8 mouse cellular contexts compared by ENCODE assay signal in the genomic region with DNA sequence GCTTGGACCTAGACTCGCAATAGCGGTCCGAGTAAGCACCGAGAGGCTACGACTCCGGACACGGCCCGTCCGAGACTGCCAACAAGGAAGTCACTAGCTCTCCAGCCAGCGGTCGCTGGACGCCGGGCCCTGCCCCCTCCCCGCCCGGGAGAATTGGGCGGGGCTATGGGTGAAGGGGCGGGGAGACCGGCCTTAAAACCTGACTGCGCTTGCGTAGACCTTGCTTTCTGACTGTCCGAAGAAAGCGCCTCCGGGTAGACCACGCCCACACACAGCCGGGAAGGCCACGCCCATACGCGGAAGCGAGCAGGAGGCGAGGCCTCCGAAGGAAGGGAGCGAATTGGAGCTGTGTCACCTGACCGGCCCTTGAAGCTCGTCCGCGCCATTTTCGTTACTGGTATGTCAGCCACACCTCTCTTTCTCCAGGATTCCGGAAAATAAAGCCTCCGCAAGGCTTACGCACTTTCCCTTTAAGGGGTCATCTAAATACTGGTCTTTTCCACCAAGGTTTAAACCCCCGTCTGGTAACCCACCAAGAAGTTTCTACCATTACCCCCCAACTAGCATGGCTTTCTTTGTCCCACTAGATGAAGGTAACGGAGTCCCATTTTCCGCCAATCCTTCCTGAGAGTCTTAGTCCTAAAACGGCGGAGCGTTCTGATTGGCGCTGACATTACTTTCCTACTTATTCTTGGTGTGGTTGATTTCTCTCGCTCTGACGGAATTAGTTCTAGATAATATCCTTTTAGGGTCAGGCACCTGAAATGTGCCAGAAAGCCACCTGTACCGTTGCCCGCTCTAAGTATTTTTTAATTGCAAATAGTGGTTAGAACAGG. TPM values are rescaled to one million over a fixed set of nuclear protein-coding genes. Genes with fewer than 3 reads are reported as not detected.
A peak's percentile ranks its signal among the peaks of the same experiment; 100 is the strongest.
DNase-seq lines count a peak whose midpoint lies in the region; ATAC-seq lines count a peak whose summit lies in the region.

A gene (minus strand): TSS at position 141 of the 836 bp plus-strand sequence.

- H3K4me2 ChIP-seq in heart, embryonic 13.5 days, result peak within 1 kb of the TSS; percentile 91
- peak within 1 kb of the TSS; percentile 93 for H3K4me2 ChIP-seq in liver, embryonic 12.5 days
- peak within 1 kb of the TSS; percentile 84 for H3K4me2 ChIP-seq in stomach, embryonic 15.5 days

- peak; percentile 97 for DNase-seq in CD4-positive helper T cell, adult 2 months (ENCODE audit: low read depth, low spot score)
- DNase-seq in brain, embryonic 18.5 days (ENCODE audit: low read depth, low spot score), result peak; percentile 92
- peak; percentile 100 for DNase-seq in kidney, postnatal 10 days
- peak; percentile 99 for DNase-seq in natural killer cell, adult 2 months (ENCODE audit: low spot score in 2 of 2)

- WGBS in heart, embryonic 13.5 days, result under 1% methylated on average over 51 of the region's 51 CpGs
- WGBS in liver, embryonic 12.5 days (ENCODE audit: insufficient replicate concordance), result 2% methylated on average over 50 of the region's 51 CpGs
- WGBS in stomach, embryonic 15.5 days, result 1% methylated on average over 51 of the region's 51 CpGs

- peak within 1 kb of the TSS; percentile 51 for H3K27ac ChIP-seq in heart, embryonic 13.5 days (replicated peaks)
- peak within 1 kb of the TSS; percentile 60 for H3K27ac ChIP-seq in liver, embryonic 12.5 days
- H3K27ac ChIP-seq in stomach, embryonic 15.5 days, result peak within 1 kb of the TSS; percentile 80

- H3K9me3 ChIP-seq in heart, embryonic 13.5 days, result no peaks in the 10 kb centered on the region
- no peaks in the 10 kb centered on the region for H3K9me3 ChIP-seq in liver, embryonic 12.5 days (replicated peaks)
- no peaks in the 10 kb centered on the region for H3K9me3 ChIP-seq in stomach, embryonic 15.5 days

- ATAC-seq in erythroid progenitor cell, adult 5-6 weeks (replicated peaks; ENCODE audit: low FRiP score, poor library complexity, severe bottlenecking), result peak; percentile 99
- ATAC-seq in heart, embryonic 13.5 days (ENCODE audit: extremely low read depth, insufficient number of reproducible peaks, low FRiP score, low TSS enrichment), result peak; percentile 98
- ATAC-seq in liver, embryonic 12.5 days, result peak; percentile 98
- peak; percentile 98 for ATAC-seq in stomach, embryonic 15.5 days (ENCODE audit: insufficient read depth, low FRiP score, low read depth)

- H3K4me3 ChIP-seq in heart, embryonic 13.5 days, result peak within 1 kb of the TSS; percentile 76
- H3K4me3 ChIP-seq in liver, embryonic 12.5 days, result peak within 1 kb of the TSS; percentile 77
- peak within 1 kb of the TSS; percentile 76 for H3K4me3 ChIP-seq in stomach, embryonic 15.5 days (replicated peaks)

- H3K27me3 ChIP-seq in heart, embryonic 13.5 days (replicated peaks), result peaks cover 41% of the 10 kb centered on the region
- H3K27me3 ChIP-seq in liver, embryonic 12.5 days (replicated peaks), result peaks cover 17% of the 10 kb centered on the region
- no peaks in the 10 kb centered on the region for H3K27me3 ChIP-seq in stomach, embryonic 15.5 days (replicated peaks)

- peak within 1 kb of the TSS; percentile 78 for H3K9ac ChIP-seq in heart, embryonic 13.5 days
- peak within 1 kb of the TSS; percentile 77 for H3K9ac ChIP-seq in liver, embryonic 12.5 days
- H3K9ac ChIP-seq in stomach, embryonic 15.5 days, result peak within 1 kb of the TSS; percentile 34; the same call in 1 of the 2 replicates

- H3K36me3 ChIP-seq in heart, embryonic 13.5 days, result no peaks in the 10 kb centered on the region
- H3K36me3 ChIP-seq in liver, embryonic 12.5 days, result no peaks in the 10 kb centered on the region
- no peaks in the 10 kb centered on the region for H3K36me3 ChIP-seq in stomach, embryonic 15.5 days

- peaks cover 8% of the 10 kb centered on the region for H3K4me1 ChIP-seq in heart, embryonic 13.5 days
- peaks cover 20% of the 10 kb centered on the region for H3K4me1 ChIP-seq in liver, embryonic 12.5 days
- peaks cover 5% of the 10 kb centered on the region for H3K4me1 ChIP-seq in stomach, embryonic 15.5 days

RNA-seq across cellular contexts. Expression of the gene that starts here (rescaled TPM):
- 18.0 and 55.8 TPM in 2 replicates for total RNA-seq in erythroid progenitor cell, adult 5-6 weeks (2015; ENCODE audit: low replicate concordance)
- total RNA-seq in erythroid progenitor cell, adult 5-6 weeks (2017; ENCODE audit: low replicate concordance), result 19.4 and 47.4 TPM in 2 replicates
- 16.8 and 18.3 TPM in 2 replicates for polyA plus RNA-seq in heart, embryonic 13.5 days (2015; fragmentation: Nextera tagmentation; extraction: Ambion mirVana)
- 22.2 and 22.6 TPM in 2 replicates for polyA plus RNA-seq in liver, embryonic 12.5 days (2016; fragmentation: Nextera tagmentation; extraction: Ambion mirVana)
- polyA plus RNA-seq in stomach, embryonic 15.5 days (2015; fragmentation: Nextera tagmentation; extraction: Ambion mirVana), result 42.1 and 45.7 TPM in 2 replicates

Comparison
In these comparisons a context has a peak if more than half of its experiments do, and no peak if none do; other contexts are left out.
1. Peak in every context shown above with its lines: DNase-seq, ATAC-seq, H3K4me3 ChIP-seq and H3K27ac ChIP-seq.